Mouse (Mus musculus) cerebellum, postnatal 10 days (tissue): ENCODE measurements around the gene Sdk2.
A peak's percentile ranks its signal among the peaks of the same experiment; 100 is the strongest.

ENCODE experiments used
- DNase-seq, 2 experiments: peaks; one replicate each; pipeline ENCODE4 v3.0.0; 2021; ENCODE audit warnings: mixed read lengths in 2 of 2

Sdk2 gene

DNA sequence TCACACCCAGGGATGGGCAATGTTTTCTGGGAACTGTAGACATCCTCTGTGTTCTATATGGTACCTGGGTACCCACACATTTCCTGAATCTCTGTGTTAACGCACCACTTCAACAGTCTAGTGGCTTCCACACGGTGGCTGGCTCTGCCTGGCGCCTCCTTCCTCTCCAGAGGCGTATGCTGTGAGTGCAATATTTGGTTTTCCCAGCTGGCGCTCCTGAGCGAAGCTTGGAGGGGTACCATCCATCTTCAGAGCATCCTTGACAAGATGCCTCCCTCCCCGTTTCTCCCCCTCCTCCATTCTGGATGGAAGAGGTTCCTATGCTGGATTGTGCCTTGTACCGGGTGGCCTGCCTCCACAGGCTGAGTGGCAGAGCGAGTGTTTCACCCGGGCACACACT, 246.8 kb downstream of the Sdk2 start:
- DNase-seq: no peak

DNA sequence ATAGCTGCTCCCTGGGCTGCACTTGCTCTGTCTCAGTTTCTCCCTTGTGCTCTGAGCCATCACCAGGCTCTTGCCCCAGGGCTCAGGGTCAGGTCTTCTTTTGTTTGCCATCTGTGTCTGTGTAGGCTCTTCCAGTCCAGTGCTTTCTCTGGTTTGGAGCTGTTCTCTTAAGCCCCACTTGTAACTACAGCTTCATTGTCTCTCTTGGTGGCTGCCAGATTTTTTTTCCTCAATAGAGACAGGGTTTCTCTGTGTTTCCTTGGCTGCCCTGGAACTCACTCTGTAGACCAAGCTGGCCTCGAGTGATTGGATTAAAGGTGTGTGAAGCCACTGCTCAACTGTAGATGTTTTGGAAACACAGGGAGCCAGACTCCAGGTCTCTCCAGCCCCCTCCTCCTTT, 247.8 kb downstream of the Sdk2 start:
- no peak for DNase-seq

DNA sequence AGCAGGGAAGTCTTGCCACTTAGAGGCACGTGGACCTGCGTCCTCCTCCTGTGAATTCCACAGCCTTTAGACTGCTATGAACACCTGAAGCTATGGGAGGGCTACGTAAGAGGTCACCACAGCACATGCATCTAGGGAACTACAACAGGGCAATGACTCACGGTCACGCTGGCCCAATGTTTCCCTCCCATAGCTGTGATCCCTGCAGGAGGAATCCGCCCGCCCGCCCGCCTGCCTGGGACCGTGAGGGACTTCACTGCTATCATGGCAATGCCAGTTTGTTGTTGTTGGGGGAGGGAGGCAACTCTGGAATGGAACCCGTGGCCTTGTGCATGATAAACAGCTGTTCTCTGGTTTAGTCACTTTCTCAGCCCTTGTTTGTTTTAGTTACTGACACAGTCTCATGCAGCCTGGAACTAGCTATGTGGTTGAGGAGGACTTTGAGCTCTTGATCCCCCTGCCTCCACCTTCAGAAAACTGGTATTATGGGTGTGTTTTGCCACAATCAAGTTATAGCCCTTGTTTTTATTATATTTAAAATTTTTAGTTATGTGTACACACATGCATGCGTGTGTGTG, 249.8 kb downstream of the Sdk2 start:
- DNase-seq: no peak

DNA sequence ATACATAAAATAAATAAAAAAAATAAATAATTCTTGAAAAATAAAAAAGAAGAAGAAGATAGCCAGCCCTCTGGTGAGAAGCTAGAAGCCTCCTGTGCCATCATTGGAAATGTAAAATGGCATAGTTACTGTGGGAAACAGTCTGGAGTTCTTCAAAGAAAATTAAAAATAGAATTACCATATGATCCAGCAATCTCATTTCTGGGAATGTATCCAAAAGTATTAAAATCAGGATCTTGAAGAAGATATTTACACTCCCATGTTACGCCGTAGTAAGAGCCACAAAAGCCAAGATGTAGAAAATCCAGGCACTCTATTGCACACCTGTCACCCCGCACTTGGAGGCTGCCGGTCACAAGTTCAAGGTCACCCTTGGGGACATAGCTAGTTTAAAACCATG, 250.4 kb downstream of the Sdk2 start:
- no peak for DNase-seq

DNA sequence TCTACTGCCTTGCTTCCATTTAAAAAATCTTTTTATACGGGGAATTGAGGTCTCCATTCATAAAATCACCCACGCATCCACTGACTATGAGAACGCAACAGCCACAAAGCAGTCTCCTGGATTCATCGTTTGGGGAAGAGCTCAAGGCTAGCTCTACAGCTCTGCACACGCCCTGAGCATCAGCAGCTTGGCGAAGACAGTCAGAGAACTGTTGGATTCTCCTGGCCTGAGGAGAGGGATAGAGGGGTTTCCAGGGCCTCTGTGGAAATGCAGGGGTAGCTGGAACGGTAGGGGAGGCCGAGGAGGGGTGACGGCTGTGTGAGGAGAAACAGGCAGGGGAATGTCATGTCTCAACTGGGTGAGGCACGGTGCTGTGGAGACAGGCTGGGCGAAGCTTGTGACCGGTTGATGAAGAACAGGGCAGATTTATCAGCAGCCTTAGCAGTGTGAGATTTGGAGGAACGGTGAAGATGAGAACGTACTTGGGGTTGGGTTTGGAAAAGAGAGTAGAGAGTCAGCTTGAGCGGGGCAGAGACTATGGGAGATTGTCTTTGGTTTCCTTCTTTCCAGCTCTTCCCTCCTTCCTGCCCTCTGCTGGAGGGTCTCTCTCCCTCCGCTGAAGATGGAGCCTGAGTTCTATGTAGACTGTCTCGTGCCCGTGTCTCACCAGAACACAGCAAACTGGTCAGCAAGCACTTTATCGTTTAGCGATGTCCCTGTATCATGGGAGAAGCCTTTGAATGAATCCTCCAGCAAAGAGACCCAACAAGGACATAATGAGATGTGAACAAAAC, 255.1 kb downstream of the Sdk2 start:
- no peak for DNase-seq

DNA sequence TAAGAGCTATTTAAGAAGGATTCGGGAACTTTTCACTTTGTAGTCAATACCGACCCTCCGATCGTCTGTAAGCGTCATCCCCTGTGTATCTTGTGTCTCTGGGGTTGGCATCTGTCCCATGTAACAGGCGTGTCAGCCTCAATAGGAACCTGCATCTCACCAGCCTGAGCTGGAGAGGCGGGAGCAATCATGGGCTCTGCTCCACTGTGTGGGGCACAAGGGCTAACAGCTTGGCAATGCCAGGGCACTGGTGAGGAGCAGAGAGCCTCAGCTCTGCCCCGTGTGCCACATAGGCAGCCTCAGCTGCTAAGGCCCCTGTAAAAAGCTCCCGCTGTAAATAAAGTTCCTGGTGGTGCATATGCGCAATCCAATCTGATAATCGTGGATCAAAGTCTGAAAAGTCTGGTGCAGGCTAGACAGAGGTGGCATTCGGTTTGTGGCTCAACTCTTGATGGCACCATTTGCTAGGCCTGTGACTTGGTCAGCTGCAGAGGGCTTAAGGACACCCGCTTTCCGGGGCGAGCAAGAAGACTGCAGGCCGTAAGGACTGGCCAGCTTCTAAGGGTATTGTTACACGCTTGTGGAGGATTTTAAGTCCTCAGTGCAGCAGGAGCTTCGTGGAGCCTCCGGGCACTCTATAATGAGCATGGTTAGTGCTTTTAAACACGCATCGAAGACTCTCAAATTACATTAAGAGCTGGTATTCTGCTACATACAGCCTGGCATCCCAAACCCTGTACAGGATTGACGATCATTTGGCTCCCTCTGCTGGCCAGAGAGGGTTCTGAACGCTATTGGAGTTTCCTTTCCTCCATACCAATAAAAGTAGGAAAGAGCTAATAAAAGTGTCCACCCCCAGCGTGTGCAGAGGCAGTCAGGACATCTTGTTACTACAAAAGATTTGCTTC, 256.0 kb downstream of the Sdk2 start:
- peak; percentile 90 to 93 for DNase-seq

DNA sequence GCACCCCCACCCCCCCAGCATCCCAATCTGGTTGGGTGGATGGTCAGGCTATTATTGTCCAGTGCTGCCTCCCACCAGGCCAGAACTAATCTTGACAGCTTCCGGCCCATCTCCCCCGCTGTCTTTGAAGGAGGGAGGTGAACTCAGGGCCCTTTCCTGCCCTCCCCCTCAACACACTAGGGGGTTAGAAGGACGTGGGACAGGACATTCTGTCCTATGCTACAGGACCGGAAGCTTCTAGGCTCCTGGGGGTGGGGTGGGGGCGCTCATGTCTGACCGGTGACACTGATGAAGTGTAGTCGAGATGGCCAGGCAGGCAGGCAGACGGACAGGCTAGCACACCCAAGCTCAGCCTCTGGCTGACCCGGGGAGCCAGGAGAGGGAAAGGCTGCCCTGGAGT, 259.8 kb downstream of the Sdk2 start:
- DNase-seq: peak in 1 of 2 experiments; percentile 48

DNA sequence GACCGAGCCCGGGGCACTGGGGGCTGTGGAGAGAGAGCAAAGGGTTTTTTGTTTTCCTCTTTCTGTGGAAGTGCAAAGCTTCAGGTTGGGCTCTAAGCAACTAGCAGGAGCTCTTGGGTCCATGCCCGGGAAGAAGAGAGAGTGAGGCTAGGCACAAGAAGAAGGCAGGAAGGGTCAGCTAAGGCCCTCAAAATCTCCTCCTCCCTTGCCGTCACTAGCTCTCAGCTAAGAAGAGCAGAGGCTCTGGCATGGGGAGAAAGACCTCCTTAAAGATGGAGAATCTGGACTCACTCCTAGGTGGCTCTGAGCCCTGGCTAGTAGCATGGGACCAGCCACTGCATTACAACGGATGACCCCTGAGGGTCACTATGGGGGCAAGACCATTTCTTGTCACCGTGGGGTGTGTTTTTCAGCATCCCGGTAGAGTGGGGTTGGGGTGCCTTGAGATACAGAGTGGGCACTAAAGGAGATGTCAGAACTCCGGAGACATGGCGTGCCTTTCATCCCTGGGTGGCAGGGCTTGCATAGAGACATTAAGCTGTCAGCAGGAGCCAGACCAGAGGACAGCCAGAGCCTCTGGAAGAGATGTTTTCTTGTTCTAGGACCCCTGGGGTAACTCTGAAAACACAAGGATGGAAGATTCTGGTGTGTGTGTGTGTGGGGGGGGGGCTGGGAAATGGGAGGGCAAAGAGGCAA, 260.3 kb downstream of the Sdk2 start:
- DNase-seq: peak; percentile 66 to 73

DNA sequence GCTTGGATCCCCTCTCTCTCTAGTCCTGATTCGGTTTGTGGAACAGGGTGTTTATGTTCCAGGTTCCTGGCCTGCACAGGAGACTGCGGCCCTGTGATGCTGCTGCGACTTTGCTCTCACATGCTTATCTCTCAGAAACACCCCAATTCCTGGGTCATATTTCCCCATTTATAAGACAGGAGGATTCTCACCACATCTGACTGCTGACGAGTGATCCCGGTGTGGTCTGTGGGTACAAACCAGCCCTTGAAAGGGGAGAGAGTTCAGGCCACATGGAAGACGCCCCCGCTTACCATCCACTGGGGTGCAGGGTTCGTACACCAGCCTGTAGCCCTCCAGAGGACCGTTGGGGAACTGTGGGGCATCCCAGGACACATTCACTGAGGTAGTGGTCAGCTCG, 260.9 kb downstream of the Sdk2 start:
- DNase-seq: no peak

DNA sequence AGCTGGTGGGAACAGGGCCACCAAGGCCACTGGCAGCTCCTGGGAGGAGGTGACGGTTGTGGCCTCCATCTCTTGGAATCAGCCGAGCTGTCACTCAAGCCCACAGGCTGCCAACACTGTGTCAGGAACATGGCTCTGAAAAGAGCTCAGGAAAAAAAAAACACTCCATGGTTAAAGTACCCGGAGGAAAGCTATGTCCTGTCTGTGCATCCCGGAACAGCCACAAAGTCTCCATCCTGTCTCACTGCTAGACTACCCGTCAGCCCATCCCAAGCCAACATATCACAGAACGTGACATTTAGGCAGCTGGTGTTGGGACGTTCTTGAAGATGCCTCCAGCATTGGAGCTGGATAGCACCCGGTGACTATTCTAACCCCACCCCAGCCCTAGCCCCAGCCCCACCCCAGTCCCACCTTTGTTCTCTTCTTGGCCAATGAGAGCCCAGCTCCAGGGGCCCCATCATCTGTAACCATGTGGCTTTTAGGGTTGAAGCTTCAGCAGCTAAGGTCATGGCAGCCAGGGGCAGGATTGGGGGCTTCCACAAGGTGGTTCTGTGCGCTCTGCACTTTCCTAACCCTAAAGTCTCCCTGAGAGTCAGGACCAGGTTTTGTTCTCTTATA, 263.4 kb downstream of the Sdk2 start:
- DNase-seq: peak; percentile 46 to 48

DNA sequence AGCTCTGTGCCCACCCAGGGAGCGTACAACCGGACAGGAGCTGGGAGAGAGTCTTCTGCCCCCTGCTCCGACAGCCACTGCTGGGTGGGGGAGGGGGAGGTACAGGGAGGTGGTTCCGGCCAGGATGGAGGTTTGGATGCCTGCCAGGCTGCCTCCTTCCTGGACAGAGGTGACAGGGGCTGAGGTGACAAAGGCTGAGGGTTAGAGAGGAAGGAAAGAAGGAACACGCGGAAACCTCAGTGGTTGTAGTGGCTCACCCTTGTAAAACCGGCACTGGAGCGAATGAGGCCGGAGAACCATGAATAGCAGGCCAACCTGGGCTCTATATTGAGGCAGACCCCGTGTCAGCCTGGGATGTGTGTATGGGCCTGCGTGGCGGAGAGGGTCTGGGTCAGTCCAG, 264.4 kb downstream of the Sdk2 start:
- DNase-seq: peak; percentile 51 to 52

DNA sequence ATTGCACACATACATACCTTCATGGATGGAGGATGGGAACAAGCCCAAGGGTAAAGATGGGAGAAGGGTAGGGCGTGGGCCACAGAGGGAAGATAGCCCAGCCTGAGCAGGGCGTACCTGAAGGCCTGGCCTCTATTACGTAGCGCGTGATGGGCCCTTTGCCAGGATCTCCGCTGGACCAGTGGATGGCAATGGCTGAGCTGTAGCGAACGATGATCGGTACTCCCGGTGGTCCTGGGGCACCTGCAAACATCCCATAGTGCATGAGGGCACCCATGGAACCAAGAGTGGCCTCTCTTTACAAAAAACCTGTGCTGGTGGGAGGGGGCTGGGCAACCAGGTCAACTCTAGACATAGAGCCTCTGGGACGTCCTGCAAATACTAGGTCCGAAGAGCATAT, 266.8 kb downstream of the Sdk2 start:
- DNase-seq: peak; percentile 51 to 58

DNA sequence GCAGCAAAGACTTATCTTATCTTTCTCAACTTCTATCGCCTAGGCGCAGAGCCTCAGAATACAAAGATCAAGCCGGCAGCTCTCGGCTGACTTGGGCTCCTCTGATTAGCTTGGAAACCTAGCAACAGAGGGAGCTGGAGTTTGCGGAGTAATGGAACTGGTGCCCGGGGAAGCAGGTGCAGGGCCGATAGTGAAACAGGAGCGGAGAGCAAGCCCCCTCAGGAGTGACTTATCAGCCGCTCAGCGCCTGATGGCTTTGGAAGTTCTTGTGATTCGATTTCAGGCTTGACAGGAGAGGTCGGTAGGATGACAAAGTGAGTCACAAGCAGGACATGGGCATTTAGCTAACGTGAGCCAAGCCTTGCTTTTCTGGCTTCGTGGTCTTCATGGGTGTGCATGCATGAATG, 267.8 kb downstream of the Sdk2 start:
- peak; percentile 57 to 62 for DNase-seq

DNA sequence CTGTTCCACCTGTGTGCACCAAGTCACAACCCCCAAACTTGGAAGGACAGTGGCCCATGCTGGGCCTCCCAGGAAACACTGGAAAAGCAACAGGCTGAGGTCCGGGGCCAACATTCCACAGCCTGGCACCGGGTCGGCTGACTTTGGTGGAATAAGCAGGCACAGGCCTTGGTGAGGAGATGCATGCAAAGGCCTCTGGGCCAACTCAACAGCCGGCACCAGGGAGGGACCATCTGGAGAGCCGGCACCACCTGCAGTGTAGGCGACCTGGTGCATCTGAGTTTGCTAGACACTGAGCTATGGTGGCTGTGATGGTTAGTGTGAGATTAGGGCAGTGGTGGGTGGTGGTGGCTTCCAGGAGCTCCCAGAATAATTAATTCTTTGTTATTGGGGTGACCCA, 268.8 kb downstream of the Sdk2 start:
- peak; percentile 89 to 94 for DNase-seq

DNA sequence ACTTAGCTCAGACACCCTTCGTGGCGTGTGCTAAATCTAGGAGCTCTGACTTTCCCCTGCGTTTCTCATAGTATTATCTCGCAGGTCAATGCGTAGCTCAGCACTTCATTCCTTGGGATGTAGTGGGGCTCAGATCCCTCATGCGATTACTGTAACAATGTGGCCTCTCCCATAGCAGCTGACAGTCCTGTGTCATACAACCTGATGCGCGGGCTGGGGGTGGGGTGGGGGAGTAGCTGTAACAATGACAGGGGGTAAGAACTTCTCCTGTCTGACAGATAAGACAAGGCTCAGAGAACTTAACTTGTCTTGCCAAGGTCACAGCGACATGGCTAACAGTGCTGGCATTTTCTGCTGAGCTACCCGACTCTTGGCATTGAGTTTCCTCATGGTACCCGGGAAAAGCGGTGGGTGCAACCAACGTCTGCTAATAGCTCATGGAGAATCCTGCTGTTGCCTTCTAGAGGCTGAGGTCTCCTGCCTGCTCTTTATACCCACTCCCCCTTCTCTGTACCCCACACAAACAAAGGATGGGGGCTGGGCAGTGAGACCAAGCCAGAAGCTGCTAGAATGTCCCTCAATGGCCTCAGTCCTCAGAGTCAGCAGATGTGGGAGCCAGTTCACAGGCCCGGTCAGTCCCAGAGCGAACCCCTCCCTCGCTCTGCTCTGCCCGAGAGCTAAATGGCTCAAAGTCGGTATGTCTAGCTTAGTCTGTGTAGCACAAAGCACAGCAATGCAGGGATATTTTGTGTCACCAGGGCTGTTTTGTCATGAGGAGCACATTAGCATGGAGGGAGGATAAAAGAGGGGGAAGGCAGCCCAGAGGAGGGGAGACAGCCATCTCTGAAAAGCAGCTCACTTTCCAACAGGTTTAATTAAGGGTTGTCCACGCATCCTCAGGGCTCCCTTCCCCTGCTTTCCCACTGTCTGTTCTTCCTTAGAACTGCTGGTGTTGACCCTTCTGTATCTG, 269.5 kb downstream of the Sdk2 start:
- peak; percentile 42 to 55 for DNase-seq

DNA sequence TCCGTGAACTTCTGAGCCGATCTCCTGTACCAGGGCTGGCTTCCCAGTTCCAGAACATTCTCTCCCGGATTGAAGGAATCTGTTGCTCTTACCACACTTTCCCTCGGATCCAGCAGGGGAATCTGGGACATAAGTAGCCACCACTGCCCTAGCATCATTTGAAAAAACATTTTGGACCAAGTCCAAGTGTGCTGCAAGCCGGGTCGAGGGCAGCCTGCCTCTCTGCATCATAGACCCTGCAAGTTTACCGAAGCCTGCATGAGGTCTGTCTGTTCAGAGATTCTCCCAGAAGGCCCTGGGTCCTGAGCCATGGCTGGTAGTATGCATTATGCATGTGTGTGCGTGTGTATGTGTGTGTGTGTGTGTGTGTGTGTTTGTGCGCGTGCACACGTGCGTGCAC, 271.0 kb downstream of the Sdk2 start:
- no peak for DNase-seq

DNA sequence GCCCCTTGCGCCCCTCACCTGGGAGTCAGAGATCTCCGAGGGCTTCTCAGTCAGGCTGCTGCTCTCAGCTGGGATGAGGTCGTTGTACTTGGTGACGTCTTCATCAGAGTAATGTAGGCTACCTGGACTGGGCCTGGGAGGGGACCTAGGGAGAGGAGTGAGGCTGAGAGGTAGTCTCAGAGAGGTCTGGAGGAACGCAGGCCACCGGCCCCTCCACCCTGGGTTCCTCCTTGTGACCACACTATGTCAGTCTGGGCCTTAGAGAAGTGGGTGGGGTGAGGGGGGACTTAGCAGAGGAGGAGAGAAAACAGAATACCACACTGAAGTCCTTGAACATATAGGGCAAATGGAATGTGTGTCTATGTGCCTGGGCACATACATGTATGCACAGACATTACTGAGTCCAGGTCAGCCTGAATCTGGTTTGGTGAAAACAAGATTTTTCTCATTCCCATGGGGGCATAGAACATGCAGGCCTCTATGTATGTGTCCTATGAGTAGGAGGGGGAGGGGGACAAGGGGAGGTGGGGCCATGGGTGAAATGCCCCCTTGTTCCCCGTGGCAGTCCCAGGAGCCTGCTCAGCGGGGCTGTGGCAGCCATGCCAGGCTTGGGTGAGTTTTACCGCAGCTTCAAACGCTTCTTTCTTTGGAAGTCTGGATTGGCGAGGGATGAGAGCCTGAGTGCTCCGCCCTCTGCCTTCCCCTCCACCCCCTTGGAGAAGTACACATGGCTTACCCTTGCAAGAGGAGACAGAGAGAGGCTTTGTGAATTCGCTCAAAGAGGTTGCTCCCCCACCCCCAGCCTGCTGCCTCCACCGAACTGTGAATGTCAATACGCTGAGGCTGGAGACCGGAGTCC, 275.3 kb downstream of the Sdk2 start:
- peak in 1 of 2 experiments; percentile 47 for DNase-seq

DNA sequence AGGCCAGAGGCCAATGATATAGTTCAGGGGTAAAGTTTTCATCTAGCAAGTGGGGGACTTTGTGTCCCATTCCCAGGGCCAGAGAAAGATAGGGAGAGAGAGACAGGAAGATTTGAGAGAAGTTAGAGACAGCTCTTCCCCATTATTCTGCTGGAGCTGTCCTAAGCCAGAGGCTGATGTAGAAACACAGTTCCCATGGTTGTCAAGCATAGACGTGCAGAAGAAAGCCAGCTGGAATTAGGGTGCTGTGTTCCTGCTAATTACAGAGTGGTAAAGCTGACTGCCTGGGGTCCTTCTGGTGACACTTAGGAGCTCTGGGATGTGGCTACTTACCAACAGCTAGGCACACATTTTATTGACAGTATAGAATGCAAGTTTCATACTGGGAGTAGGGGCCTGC, 277.7 kb downstream of the Sdk2 start:
- no peak for DNase-seq

DNA sequence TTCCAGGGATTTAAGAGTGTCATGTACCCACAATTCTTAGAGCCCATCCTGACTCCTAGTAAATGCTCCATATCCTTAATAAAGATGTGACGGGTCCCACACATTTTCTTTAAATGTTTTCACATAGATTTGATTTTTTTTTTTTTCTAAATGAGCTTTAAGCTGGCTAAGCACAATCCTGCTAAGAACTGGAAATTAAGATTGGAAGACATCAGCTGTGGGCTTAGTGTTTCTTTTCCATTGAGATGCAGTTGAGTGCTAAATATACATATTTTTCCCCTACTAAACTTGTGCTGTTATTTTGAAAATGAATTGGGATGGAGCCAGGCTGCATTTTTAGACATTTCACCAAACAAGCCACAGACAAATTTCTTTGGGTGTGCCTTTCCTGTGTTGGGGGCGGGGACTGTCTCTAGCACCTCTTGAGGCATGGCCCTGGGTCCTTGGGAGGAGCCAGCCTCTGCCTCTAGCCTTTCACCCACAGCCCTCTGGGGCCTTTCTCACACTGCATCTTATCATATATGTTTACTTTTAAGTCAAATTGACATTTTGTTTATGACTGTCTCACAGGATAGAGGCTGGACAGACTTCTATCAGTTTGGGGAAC, 278.6 kb downstream of the Sdk2 start:
- DNase-seq: no peak
